Mouse (Mus musculus) CH12.LX (cell line): ENCODE results near the gene Zbtb20. TPM values are rescaled to one million over a fixed set of nuclear protein-coding genes. Genes with fewer than 3 reads are reported as not detected.

Experiments used
- DNase-seq: peaks from one replicate; pipeline ENCODE4 v3.0.0-alpha.2; 2013; ENCODE audit errors: extremely low read depth
- H3K27ac ChIP-seq: 2 replicates; pipeline ENCODE4 v1.5.1; 2012; ENCODE audit warnings: low read depth, mild to moderate bottlenecking, control low read depth, moderate library complexity; ENCODE audit not compliant: insufficient read depth
- H3K27me3 ChIP-seq: replicated peaks from 2 replicates; pipeline ENCODE3; 2012; ENCODE audit warnings: inconsistent platforms
- H3K36me3 ChIP-seq, 2 experiments: replicated peaks in 1 of 2; 2 replicates each; pipeline versions ENCODE3 to v1.6.1; 2012; ENCODE audit warnings: inconsistent platforms in 1 of 2, low read length in 1 of 2, mild to moderate bottlenecking in 1 of 2, mixed read lengths in 1 of 2, moderate library complexity in 1 of 2; ENCODE audit not compliant: control insufficient read depth in 1 of 2, insufficient read depth in 1 of 2
- H3K4me1 ChIP-seq, 2 experiments: 2 replicates each; pipeline ENCODE4 v1.6.1; 2012; ENCODE audit warnings: inconsistent platforms in 1 of 2, moderate library complexity in 1 of 2; ENCODE audit not compliant: insufficient read depth in 2 of 2, control insufficient read depth in 1 of 2
- H3K4me2 ChIP-seq: 2 replicates; pipeline ENCODE4 v1.6.1; 2012; ENCODE audit warnings: low read depth, mild to moderate bottlenecking, control low read depth; ENCODE audit not compliant: poor library complexity, insufficient read depth, severe bottlenecking
- H3K4me3 ChIP-seq, 3 experiments: fragments of 150-350 bp in 1 of 3; sonication (generic) in 1 of 3; replicated peaks in 1 of 3; 2 replicates each; pipeline versions ENCODE3 to v1.5.1; 2011 to 2012; ENCODE audit warnings: low read depth in 2 of 3, low read length in 2 of 3, mild to moderate bottlenecking in 2 of 3, moderate library complexity in 2 of 3, control low read depth in 1 of 3, improper control_type of control experiment in 1 of 3, inconsistent platforms in 1 of 3, mixed read lengths in 1 of 3; ENCODE audit not compliant: poor library complexity in 1 of 3
- H3K79me2 ChIP-seq: replicated peaks from 2 replicates; pipeline ENCODE4 v1.6.1; 2012; ENCODE audit warnings: mild to moderate bottlenecking, moderate library complexity; ENCODE audit not compliant: control insufficient read depth, poor library complexity, insufficient read depth, severe bottlenecking; ENCODE audit errors: extremely low read depth
- H3K9ac ChIP-seq: 2 replicates; pipeline ENCODE4 v1.6.1; 2012; ENCODE audit warnings: low read depth, mild to moderate bottlenecking, control low read depth, moderate library complexity; ENCODE audit not compliant: insufficient read depth
- H3K9me3 ChIP-seq: replicated peaks from 2 replicates; pipeline ENCODE3; 2012; ENCODE audit warnings: low read length, inconsistent platforms, mixed read lengths
- BHLHE40 ChIP-seq: IDR thresholded peaks from 2 replicates; pipeline ENCODE4 v1.6.1; 2011; ENCODE audit warnings: mild to moderate bottlenecking, low read depth, low read length, improper control_type of control experiment
- CHD1 ChIP-seq: IDR thresholded peaks from 2 replicates; pipeline ENCODE4 v1.6.1; 2012; ENCODE audit warnings: low read depth, low read length, improper control_type of control experiment, inconsistent platforms
- E2F4 ChIP-seq: IDR thresholded peaks from 2 replicates; pipeline ENCODE4 v1.6.1; 2011; ENCODE audit warnings: low read depth, low read length, improper control_type of control experiment; ENCODE audit not compliant: insufficient replicate concordance
- EP300 ChIP-seq: IDR thresholded peaks from 2 replicates; pipeline ENCODE4 v1.6.1; 2011; ENCODE audit warnings: low read length, improper control_type of control experiment
- ETS1 ChIP-seq: conservative IDR thresholded peaks from 2 replicates; pipeline ENCODE4 v1.6.1; 2012; ENCODE audit warnings: low read depth, mild to moderate bottlenecking, inconsistent platforms, low read length, improper control_type of control experiment, moderate library complexity
- IRF4 ChIP-seq: IDR thresholded peaks from 2 replicates; pipeline ENCODE4 v1.6.1; 2014; ENCODE audit warnings: low read depth, mild to moderate bottlenecking, inconsistent platforms, low read length, improper control_type of control experiment
- JUN ChIP-seq: IDR thresholded peaks from 2 replicates; pipeline ENCODE4 v1.6.1; 2011; ENCODE audit warnings: low read depth, mild to moderate bottlenecking, low read length, improper control_type of control experiment, moderate library complexity; ENCODE audit not compliant: insufficient read depth
- JUND ChIP-seq: conservative IDR thresholded peaks from 2 replicates; pipeline ENCODE4 v1.6.1; 2011; ENCODE audit warnings: low read depth, low read length, improper control_type of control experiment
- KAT2A ChIP-seq: IDR thresholded peaks from 2 replicates; pipeline ENCODE4 v1.6.1; 2012; ENCODE audit warnings: low read length, improper control_type of control experiment, inconsistent platforms; ENCODE audit not compliant: insufficient replicate concordance
- MAFK ChIP-seq: IDR thresholded peaks from 2 replicates; pipeline ENCODE4 v1.6.1; 2011; ENCODE audit warnings: low read length, improper control_type of control experiment; ENCODE audit not compliant: insufficient replicate concordance
- MAX ChIP-seq: IDR thresholded peaks from 2 replicates; pipeline ENCODE4 v1.6.1; 2011; ENCODE audit warnings: low read length, improper control_type of control experiment
- MYC ChIP-seq: IDR thresholded peaks from 2 replicates; pipeline ENCODE4 v1.6.1; 2011; ENCODE audit warnings: low read depth, mild to moderate bottlenecking, improper control_type of control experiment, low read length
- POLR2A ChIP-seq: IDR thresholded peaks from 2 replicates; pipeline ENCODE4 v1.6.1; 2011; ENCODE audit warnings: low read depth, mild to moderate bottlenecking, improper control_type of control experiment, low read length
- SIN3A ChIP-seq: IDR thresholded peaks from 2 replicates; pipeline ENCODE4 v1.6.1; 2012; ENCODE audit warnings: low read length, improper control_type of control experiment, inconsistent platforms
- SMC3 ChIP-seq: IDR thresholded peaks from 2 replicates; pipeline ENCODE4 v1.6.1; 2011; ENCODE audit warnings: low read depth, low read length, improper control_type of control experiment
- TBP ChIP-seq: conservative IDR thresholded peaks from 2 replicates; pipeline ENCODE4 v1.6.1; 2011; ENCODE audit warnings: low read depth, low read length, improper control_type of control experiment
- UBTF ChIP-seq: IDR thresholded peaks from 2 replicates; pipeline ENCODE4 v1.6.1; 2012; ENCODE audit warnings: low read depth, mild to moderate bottlenecking, inconsistent platforms, low read length, improper control_type of control experiment, moderate library complexity
- ZC3H11A ChIP-seq: IDR thresholded peaks from 2 replicates; pipeline ENCODE4 v1.6.1; 2012; ENCODE audit warnings: low read depth, mild to moderate bottlenecking, inconsistent platforms, low read length, improper control_type of control experiment
- ZKSCAN1 ChIP-seq: IDR thresholded peaks from 2 replicates; pipeline ENCODE4 v1.6.1; 2012; ENCODE audit warnings: low read depth, inconsistent platforms, low read length, improper control_type of control experiment, borderline replicate concordance
- dilution Hi-C: fragments of 300-500 bp; cut with MboI; formaldehyde crosslinking; loops from 2 replicates; pipeline ENCODE4 v1.14.3; 2020; ENCODE audit warnings: low sequenced_read_pairs; ENCODE audit not compliant: extremely low pct_unique_long_range_greater_than_20kb, extremely low pct_ligation_motif_present
- in situ Hi-C: fragments of 300-500 bp; cut with MboI; formaldehyde crosslinking; loops from 3 replicates; pipeline ENCODE4 v1.14.3; 2019; ENCODE audit warnings: low sequenced_read_pairs, low pct_ligation_motif_present, low pct_unique_long_range_greater_than_20kb, mixed read lengths
- polyA plus RNA-seq: library from polyadenylated mRNA; unstranded; fragments of >175 nt; gene quantifications from 2 replicates; pipeline ENCODE4 v1.2.1, GENCODE M21; 2012; ENCODE audit warnings: low read depth; ENCODE audit not compliant: insufficient read length
- total RNA-seq, 2 experiments: library from RNA; depleted of rRNA; stranded (reverse); fragments of 300-350 nt in 1 of 2; fragments of >200 nt in 1 of 2; gene quantifications; 2 replicates each; pipeline ENCODE4 v1.2.3; 2012 to 2014

Zbtb20 gene
- total and polyA plus RNA-seq, 3 experiments: 24.9 to 58.0 (median 51.6) TPM

DNA sequence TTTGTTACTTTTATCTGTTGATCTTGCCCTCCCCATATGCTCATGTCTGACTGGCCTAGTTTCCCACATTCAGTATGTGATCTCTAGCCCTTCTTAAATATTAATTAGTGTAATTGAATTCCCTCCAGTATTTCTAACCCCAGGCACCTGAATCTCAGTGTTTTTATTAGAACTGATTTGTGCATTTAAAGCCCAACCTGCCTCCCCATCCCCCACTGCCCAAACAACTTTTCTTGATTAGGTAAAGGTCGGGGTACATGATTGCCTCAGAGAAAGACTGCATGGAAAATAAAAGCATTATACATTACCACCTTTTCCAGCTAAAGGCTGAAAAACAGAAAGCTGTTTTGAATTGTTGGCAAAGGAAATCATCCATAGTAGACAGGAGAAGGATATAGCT is 383.8 kb downstream of the Zbtb20 start:
- Histone ChIP-seq H3K4me3 (no peak overlapping the region), H3K4me2 (no peak overlapping the region), H3K4me1 (peaks cover 9 to 12% of the 10 kb centered on the region in 2 experiments), H3K36me3 (no peaks in the 10 kb centered on the region), H3K27ac (no peak overlapping the region), H3K9ac (no peak overlapping the region), H3K27me3 (no peaks in the 10 kb centered on the region), H3K79me2 (no peaks in the 10 kb centered on the region), H3K9me3 (no peaks in the 10 kb centered on the region)
- TF ChIP-seq KAT2A: no peak
- TF ChIP-seq JUN: no peak
- no peak for TF ChIP-seq IRF4
- no peak for TF ChIP-seq ZC3H11A
- 0 out of 2 replicates have a peak, but pooled peaks have one; percentile 7 for TF ChIP-seq SIN3A
- TF ChIP-seq TBP: no peak
- no peak for DNase-seq
- dilution Hi-C loops: no loop called here
- in situ Hi-C loops: no loop called here

DNA sequence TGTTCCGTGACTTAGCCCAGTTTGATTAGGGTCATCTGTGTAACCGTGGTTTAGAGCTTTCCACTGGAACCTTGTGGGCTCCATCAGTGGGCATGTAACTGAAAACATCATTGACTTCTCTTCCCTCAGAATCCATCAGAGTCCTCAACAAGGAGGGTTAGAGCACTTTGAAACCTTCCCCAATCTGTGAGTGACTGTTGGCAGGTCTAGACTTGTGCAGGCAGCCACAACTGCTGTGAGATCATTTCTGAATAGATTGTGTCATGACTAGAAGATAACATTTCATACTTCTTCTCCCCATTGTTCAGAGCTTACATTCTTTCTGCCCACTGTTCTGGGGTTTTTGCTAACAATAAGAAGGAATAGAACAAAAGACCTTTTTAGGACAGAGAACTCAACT is 385.2 kb downstream of the Zbtb20 start:
- H3K9ac ChIP-seq: no peak overlapping the region; the same call in 1 of the 2 replicates
- no peaks in the 10 kb centered on the region for H3K79me2 ChIP-seq
- H3K9me3 ChIP-seq: no peaks in the 10 kb centered on the region
- in situ Hi-C loops: no loop called here
- H3K36me3 ChIP-seq: no peaks in the 10 kb centered on the region
- peak overlapping the region; percentile 61; the same call in 1 of the 2 replicates for H3K4me2 ChIP-seq
- dilution Hi-C loops: no loop called here
- H3K27me3 ChIP-seq: no peaks in the 10 kb centered on the region
- TF ChIP-seq MYC (no peak), E2F4 (no peak), UBTF (no peak), MAFK (no peak), CHD1 (peak; percentile 97; the same call in 1 of the 2 replicates), EP300 (peak; percentile 57; the same call in 1 of the 2 replicates), POLR2A (no peak), IRF4 (peak; percentile 45), ETS1 (0 out of 2 replicates have a peak, but pooled peaks have one; percentile 31), SIN3A (peak; percentile 52; the same call in 1 of the 2 replicates), MAX (peak; percentile 45; the same call in 1 of the 2 replicates), BHLHE40 (peak; percentile 43), ZKSCAN1 (no peak), JUND (no peak), SMC3 (no peak)
- TF ChIP-seq, all 38 proteins: peak for 7
- Histone ChIP-seq H3K4me1 (peaks cover 9 to 11% of the 10 kb centered on the region in 2 experiments), H3K27ac (peak overlapping the region; percentile 36), H3K4me3 (no peak overlapping the region)
- no peak for DNase-seq
